Mouse (Mus musculus) fibroblast of lung, adult 2 months (primary cell): ENCODE results near the gene Rtbdn.
"Not testable (repeated sequence)": the region's sequence is repeated elsewhere in the genome, so short reads cannot be mapped to it uniquely, and the experiment has no call there.

Experiments used
- DNase-seq: peaks from one replicate; pipeline ENCODE4 v3.0.0-alpha.2; 2011; ENCODE audit warnings: low read depth

Gene Rtbdn

GRCm38 (mm10) chr8:84946528-84947240, at the start of gene Rtbdn:
TSS of gene Rtbdn (plus strand) at chr8:84946991.
- DNase-seq = no peak

GRCm38 (mm10) chr8:84901071-84901470, 45.7 kb upstream of the Rtbdn start:
- no peak for DNase-seq

- DNase-seq = no peak
These were observed 45.0 kb upstream of the Rtbdn start, which contains the start of gene Klf1 for GRCm38 (mm10) chr8:84901752-84902151. TSS of gene Klf1 (plus strand) at chr8:84901928.

- DNase-seq = no peak
These were observed 44.3 kb upstream of the Rtbdn start for GRCm38 (mm10) chr8:84902367-84902919.

GRCm38 (mm10) chr8:84902920-84903661, 43.7 kb upstream of the Rtbdn start:
- peak; percentile 70 for DNase-seq

GRCm38 (mm10) chr8:84904351-84904750, 42.4 kb upstream of the Rtbdn start:
- DNase-seq = no peak

GRCm38 (mm10) chr8:84907037-84907436, 39.8 kb upstream of the Rtbdn start:
- DNase-seq = no peak

- no peak for DNase-seq
These were observed 39.3 kb upstream of the Rtbdn start for GRCm38 (mm10) chr8:84907493-84907892.

GRCm38 (mm10) chr8:84907979-84908378, 38.8 kb upstream of the Rtbdn start:
- not testable (repeated sequence) for DNase-seq

- DNase-seq = peak; percentile 95
These were observed 38.2 kb upstream of the Rtbdn start, which contains the start of gene Dnase2a for GRCm38 (mm10) chr8:84908421-84909161. TSS of gene Dnase2a (plus strand) at chr8:84908560.

GRCm38 (mm10) chr8:84909162-84909767, 37.5 kb upstream of the Rtbdn start:
- no peak for DNase-seq

- no peak for DNase-seq
These were observed 36.8 kb upstream of the Rtbdn start for GRCm38 (mm10) chr8:84909949-84910348.

GRCm38 (mm10) chr8:84910551-84910950, 36.2 kb upstream of the Rtbdn start:
- no peak for DNase-seq

GRCm38 (mm10) chr8:84911854-84912253, 34.9 kb upstream of the Rtbdn start:
- DNase-seq = no peak

- no peak for DNase-seq
These were observed 34.4 kb upstream of the Rtbdn start for GRCm38 (mm10) chr8:84912391-84912790.

GRCm38 (mm10) chr8:84912895-84913501, 33.8 kb upstream of the Rtbdn start:
- no peak for DNase-seq

- DNase-seq = no peak
These were observed 33.3 kb upstream of the Rtbdn start for GRCm38 (mm10) chr8:84913502-84913900.

GRCm38 (mm10) chr8:84913960-84914359, 32.8 kb upstream of the Rtbdn start:
- no peak for DNase-seq

GRCm38 (mm10) chr8:84915269-84915668, 31.5 kb upstream of the Rtbdn start:
- DNase-seq = no peak

- no peak for DNase-seq
These were observed 29.0 kb upstream of the Rtbdn start for GRCm38 (mm10) chr8:84917781-84918180.

- DNase-seq = no peak
These were observed 28.1 kb upstream of the Rtbdn start for GRCm38 (mm10) chr8:84918646-84919045.
